Mouse (Mus musculus) left cerebral cortex, adult 2 months (tissue): ENCODE data around the gene Efnb3. TPM values are rescaled to one million over a fixed set of nuclear protein-coding genes. Genes with fewer than 3 reads are reported as not detected.
A peak's percentile ranks its signal among the peaks of the same experiment; 100 is the strongest.
"Not testable (repeated sequence)": the region's sequence is repeated elsewhere in the genome, so short reads cannot be mapped to it uniquely, and the experiment has no call there.

Source experiments
- DNase-seq, 2 experiments: peaks; one replicate each; pipeline ENCODE4 v3.0.0; 2021 to 2022; ENCODE audit warnings: low spot score in 2 of 2, mixed read lengths in 1 of 2; ENCODE audit errors: extremely low spot score in 1 of 2
- H3K27ac ChIP-seq: fragments of 200-600 bp; 2 replicates; pipeline ENCODE4 v1.8.1; 2022
- H3K4me3 ChIP-seq: fragments of 200-600 bp; 2 replicates; pipeline ENCODE4 v1.8.1; 2022
- CTCF ChIP-seq: fragments of 200-600 bp; IDR thresholded peaks from 2 replicates; pipeline ENCODE4 v1.8.1; 2022; ENCODE audit warnings: antibody characterized with exemption, mild to moderate bottlenecking, moderate library complexity
- intact Hi-C: fragments of 180-260 bp; cut with DNase I; formaldehyde crosslinking; loops from one replicate; pipeline ENCODE4 v1.15.1; 2025
- total RNA-seq, 2 experiments: library from RNA; stranded (reverse); gene quantifications; 2 replicates each; pipeline ENCODE4 v1.2.3; 2021

Efnb3 gene
- total RNA-seq, 2 experiments from 2014 or later: 46.6 to 63.0 TPM

GRCm38 (mm10) chr11:69546423-69547053, 13.5 kb downstream of the Efnb3 start:
- DNase-seq: peak; percentile 81 to 86
- Histone ChIP-seq H3K4me3 (peak overlapping the region; percentile 58), H3K27ac (peak overlapping the region; percentile 83)
- peak; percentile 56 for TF ChIP-seq CTCF
- intact Hi-C loops: no loop called here

GRCm38 (mm10) chr11:69545957-69546356, 14.0 kb downstream of the Efnb3 start:
- no peak; the same call in none of the 2 replicates for TF ChIP-seq CTCF
- no peak for DNase-seq
- Histone ChIP-seq H3K27ac (peak overlapping the region; percentile 83), H3K4me3 (peak overlapping the region; percentile 58)
- intact Hi-C loops: no loop called here

- Histone ChIP-seq H3K27ac (no peak overlapping the region), H3K4me3 (no peak overlapping the region)
- DNase-seq: no peak
- no peak for TF ChIP-seq CTCF
- intact Hi-C loops: loop anchor here (5.0 kb wide), 1 partner anchor 34 kb away; no protein-coding TSS in a partner anchor
Observed at GRCm38 (mm10) chr11:69543598-69543997, 16.4 kb downstream of the Efnb3 start.

- not testable (repeated sequence) for H3K4me3 ChIP-seq, DNase-seq, H3K27ac ChIP-seq
- intact Hi-C loops: loop anchor here (5.0 kb wide), 1 partner anchor 36 kb away; no protein-coding TSS in a partner anchor
Observed at GRCm38 (mm10) chr11:69541741-69542140, 18.3 kb downstream of the Efnb3 start.

- intact Hi-C loops: loop anchor here (5.0 kb wide), 1 partner anchor 37 kb away; no protein-coding TSS in a partner anchor
- H3K4me3 ChIP-seq: no peak overlapping the region
- TF ChIP-seq CTCF: no peak
Observed at GRCm38 (mm10) chr11:69540700-69541099, 19.3 kb downstream of the Efnb3 start.

GRCm38 (mm10) chr11:69534990-69535389, 25.0 kb downstream of the Efnb3 start:
- TF ChIP-seq CTCF: peak; percentile 35
- Histone ChIP-seq H3K27ac (no peak overlapping the region), H3K4me3 (no peak overlapping the region)
- intact Hi-C loops: no loop called here
- DNase-seq: no peak

More at GRCm38 (mm10) chr11:69540700-69541099, 19.3 kb downstream of the Efnb3 start:
- DNase-seq: no peak
- H3K27ac ChIP-seq: no peak overlapping the region

GRCm38 (mm10) chr11:69532480-69533150, 27.4 kb downstream of the Efnb3 start:
- intact Hi-C loops: no loop called here
- no peak overlapping the region for H3K27ac ChIP-seq

GRCm38 (mm10) chr11:69530755-69531154, 29.2 kb downstream of the Efnb3 start:
- H3K27ac ChIP-seq, H3K4me3 ChIP-seq, DNase-seq, intact Hi-C loops: not testable (repeated sequence)
- peak; percentile 23 for TF ChIP-seq CTCF

More at GRCm38 (mm10) chr11:69532480-69533150, 27.4 kb downstream of the Efnb3 start:
- TF ChIP-seq CTCF: no peak; the same call in none of the 2 replicates
- no peak overlapping the region for H3K4me3 ChIP-seq
- DNase-seq: no peak

- DNase-seq, intact Hi-C loops, H3K27ac ChIP-seq, H3K4me3 ChIP-seq: not testable (repeated sequence)
Observed at GRCm38 (mm10) chr11:69530281-69530680, 29.7 kb downstream of the Efnb3 start.

GRCm38 (mm10) chr11:69528031-69528390, 32.0 kb downstream of the Efnb3 start:
- TF ChIP-seq CTCF: no peak
- H3K27ac ChIP-seq: no peak overlapping the region
- H3K4me3 ChIP-seq: no peak overlapping the region
- intact Hi-C loops: no loop called here
- no peak for DNase-seq

GRCm38 (mm10) chr11:69527098-69528030, 32.6 kb downstream of the Efnb3 start:
- Histone ChIP-seq H3K4me3 (peak overlapping the region; percentile 36), H3K27ac (peak overlapping the region; percentile 45)
- intact Hi-C loops: no loop called here
- TF ChIP-seq CTCF: no peak
- DNase-seq: no peak
